Mouse (Mus musculus) T-cell, adult 2 months (primary cell): ENCODE results near the gene Kcnf1.

Experiments
- DNase-seq: peaks from one replicate; pipeline ENCODE4 v3.0.0; 2022; ENCODE audit warnings: low spot score

The Kcnf1 gene

GRCm38 (mm10) chr12:17159549-17159948, 17.1 kb downstream of the Kcnf1 start:
- DNase-seq: no peak

GRCm38 (mm10) chr12:17157558-17157957, 19.1 kb downstream of the Kcnf1 start:
- DNase-seq: no peak

- no peak for DNase-seq
Measured at GRCm38 (mm10) chr12:17155781-17156180, 20.9 kb downstream of the Kcnf1 start.

GRCm38 (mm10) chr12:17152840-17153239, 23.8 kb downstream of the Kcnf1 start:
- no peak for DNase-seq

- no peak for DNase-seq
Measured at GRCm38 (mm10) chr12:17148920-17149319, 27.8 kb downstream of the Kcnf1 start.

- no peak for DNase-seq
Measured at GRCm38 (mm10) chr12:17141791-17142190, 34.9 kb downstream of the Kcnf1 start.

GRCm38 (mm10) chr12:17140436-17140835, 36.3 kb downstream of the Kcnf1 start:
- no peak for DNase-seq

GRCm38 (mm10) chr12:17134546-17135096, 42.1 kb downstream of the Kcnf1 start:
- DNase-seq: no peak

GRCm38 (mm10) chr12:17132243-17132642, 44.4 kb downstream of the Kcnf1 start:
- no peak for DNase-seq

- no peak for DNase-seq
Measured at GRCm38 (mm10) chr12:17131563-17131962, 45.1 kb downstream of the Kcnf1 start.

- peak; percentile 17 for DNase-seq
Measured at GRCm38 (mm10) chr12:17122881-17123280, 53.8 kb downstream of the Kcnf1 start.
